Mouse (Mus musculus) heart, postnatal 25 days (tissue): ENCODE measurements around the gene Pcif1. TPM values are rescaled to one million over a fixed set of nuclear protein-coding genes. Genes with fewer than 3 reads are reported as not detected.

Experiments
- total RNA-seq, 2 experiments: library from RNA; stranded (reverse); gene quantifications; 2 replicates each; pipeline ENCODE4 v1.2.3; 2021

The Pcif1 gene
- total RNA-seq, 2 experiments from 2014 or later, result 27.5 to 34.6 TPM

Other genes with a start within 250 kb of the Pcif1 start
- not detected for gene Wfdc16, start 240.5 kb upstream of the Pcif1 start, total RNA-seq
- gene Wfdc10, start 223.3 kb upstream of the Pcif1 start, total RNA-seq, result not detected
- not detected for gene Wfdc9, start 222.7 kb upstream of the Pcif1 start, total RNA-seq
- not detected for gene Wfdc11, start 205.2 kb upstream of the Pcif1 start, total RNA-seq
- not detected for gene Wfdc13, start 194.2 kb upstream of the Pcif1 start, total RNA-seq
- gene Spint4, start 180.8 kb upstream of the Pcif1 start, total RNA-seq, result not detected
- not detected for gene Spint5, start 164.0 kb upstream of the Pcif1 start, total RNA-seq
- under 1 TPM; 0.28 to 0.29 TPM for gene Wfdc3, start 133.4 kb upstream of the Pcif1 start, total RNA-seq
- gene Dnttip1, start 133.3 kb upstream of the Pcif1 start, total RNA-seq, result 10 to 100 TPM; 24.4 to 25.8 TPM
- gene Ube2c, start 109.4 kb upstream of the Pcif1 start, total RNA-seq, result 1 to 10 TPM; 2.4 to 2.9 TPM
- gene Tnnc2, start 99.3 kb upstream of the Pcif1 start, total RNA-seq, result not detected
- gene Snx21, start 93.5 kb upstream of the Pcif1 start, total RNA-seq, result 10 to 100 TPM; 24.7 to 27.5 TPM
- gene Acot8, start 74.4 kb upstream of the Pcif1 start, total RNA-seq, result 10 to 100 TPM; 10.7 to 12.2 TPM
- 1 to 10 TPM; 2.5 to 3.1 TPM for gene Zswim3, start 74.2 kb upstream of the Pcif1 start, total RNA-seq
- gene Zswim1, start 56.6 kb upstream of the Pcif1 start, total RNA-seq, result 1 to 10 TPM; 3.6 to 4.5 TPM
- under 1 TPM; 0.42 to 0.64 TPM for gene Spata25, start 50.8 kb upstream of the Pcif1 start, total RNA-seq
- gene Ctsa, start 46.4 kb upstream of the Pcif1 start, total RNA-seq, result 100 to 1,000 TPM in 1 of 2 experiments, 10 to 100 TPM in 1; 90.9 to 108 TPM
- 10 to 100 TPM; 39.9 to 44.6 TPM for gene Neurl2, start 45.8 kb upstream of the Pcif1 start, total RNA-seq
- gene Pltp, start 21.6 kb upstream of the Pcif1 start, total RNA-seq, result 10 to 100 TPM; 35.9 to 37.5 TPM
- gene Zfp335, start 32.5 kb downstream of the Pcif1 start, total RNA-seq, result 1 to 10 TPM; 8.6 to 9.2 TPM
- under 1 TPM; 0.55 to 0.61 TPM for gene Mmp9, start 61.5 kb downstream of the Pcif1 start, total RNA-seq
- gene Slc12a5, start 81.5 kb downstream of the Pcif1 start, total RNA-seq, result under 1 TPM; 0.65 to 0.81 TPM
- 10 to 100 TPM; 19.1 to 19.5 TPM for gene Ncoa5, start 155.6 kb downstream of the Pcif1 start, total RNA-seq
- 1 to 10 TPM; 1.9 to 3.6 TPM for gene Cd40, start 176.3 kb downstream of the Pcif1 start, total RNA-seq
- gene 1700025C18Rik, start 211.4 kb downstream of the Pcif1 start, total RNA-seq, result not detected